Mouse (Mus musculus) liver, embryonic 14.5 days (tissue): ENCODE measurements around the gene Dok1.

ENCODE experiments used
- CTCF ChIP-seq: IDR thresholded peaks from 2 replicates; pipeline ENCODE4 v1.5.1; 2016; ENCODE audit warnings: antibody characterized with exemption, low read depth, control low read depth
- EP300 ChIP-seq: IDR thresholded peaks from 2 replicates; pipeline ENCODE4 v1.6.1; 2016; ENCODE audit warnings: antibody characterized with exemption, low read depth

DNA sequence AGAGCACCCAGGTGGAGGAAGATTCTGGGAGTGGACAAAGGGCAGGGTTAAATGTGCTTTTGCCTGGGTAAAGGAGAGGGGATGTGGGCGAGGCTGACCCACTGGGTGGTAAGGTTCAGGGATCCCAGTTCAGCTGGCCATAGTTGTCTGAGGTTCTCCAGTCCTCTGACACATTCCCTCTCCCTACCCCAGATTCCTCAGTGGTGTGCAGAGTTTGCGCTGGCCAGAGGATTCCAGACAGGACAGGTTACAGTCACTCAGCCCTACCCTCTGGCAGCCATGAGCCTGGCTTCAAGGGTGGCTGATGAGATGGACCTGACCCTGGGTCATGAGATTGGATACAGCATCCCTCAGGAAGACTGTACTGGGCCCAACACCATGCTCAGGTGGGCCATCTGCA lies 25.5 kb upstream of the Dok1 start:
- TF ChIP-seq EP300 (no peak), CTCF (no peak)
